Mouse (Mus musculus): ENCODE measurements around the gene Fggy. TPM values are rescaled to one million over a fixed set of nuclear protein-coding genes. Genes with fewer than 3 reads are reported as not detected.

The Fggy gene
- polyA plus RNA-seq, 1 experiment from 2014 or later, result 18.3 TPM

DNA sequence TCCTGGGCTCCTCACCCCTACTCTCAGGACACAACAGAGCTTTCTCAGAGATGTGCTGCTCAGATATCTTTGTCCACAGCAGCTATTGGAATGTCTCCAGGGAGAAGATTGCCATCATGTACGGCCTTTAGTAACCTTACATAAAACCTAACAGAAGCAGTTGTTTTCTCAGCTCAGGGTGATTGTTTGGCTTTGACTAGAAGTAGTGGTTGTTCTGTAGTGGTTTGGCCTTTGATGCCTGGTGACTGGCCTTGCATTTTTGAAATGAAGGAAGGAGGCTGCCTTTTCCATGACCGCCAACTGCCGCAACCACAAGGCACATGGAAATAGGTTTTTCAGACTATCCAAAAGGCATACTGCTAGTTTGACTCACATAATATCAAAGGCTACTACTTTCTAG is 63.7 kb downstream of the Fggy start:
- Histone ChIP-seq H3K27me3 (ENCODE audit: control insufficient read depth, insufficient read depth, low read length) (no peaks in the 10 kb centered on the region), H3K9me3 (ENCODE audit: control insufficient read depth, low read length) (no peaks in the 10 kb centered on the region), H3K4me1 (ENCODE audit: control insufficient read depth, insufficient read depth, low read length) (no peaks in the 10 kb centered on the region), H3K36me3 (ENCODE audit: control insufficient read depth, insufficient read depth, low read length) (no peaks in the 10 kb centered on the region), H3K4me3 (ENCODE audit: low read length) (no peak overlapping the region), H3K4me2 (replicated peaks; ENCODE audit: low read depth, low read length) (no peak overlapping the region), H3K9ac (ENCODE audit: low read depth, low read length) (no peak overlapping the region), H3K27ac (ENCODE audit: low read depth, low read length) (no peak overlapping the region)
- ATAC-seq (ENCODE audit: low FRiP score, low TSS enrichment), result no peak
- 67% methylated on average over 3 of the region's 3 CpGs for WGBS

- Histone ChIP-seq H3K27me3 (ENCODE audit: control insufficient read depth, insufficient read depth, low read length) (no peaks in the 10 kb centered on the region), H3K27ac (ENCODE audit: low read depth, low read length) (no peak overlapping the region), H3K9ac (ENCODE audit: low read depth, low read length) (no peak overlapping the region), H3K9me3 (ENCODE audit: control insufficient read depth, low read length) (no peaks in the 10 kb centered on the region), H3K36me3 (ENCODE audit: control insufficient read depth, insufficient read depth, low read length) (no peaks in the 10 kb centered on the region), H3K4me1 (ENCODE audit: control insufficient read depth, insufficient read depth, low read length) (no peaks in the 10 kb centered on the region), H3K4me2 (replicated peaks; ENCODE audit: low read depth, low read length) (no peak overlapping the region), H3K4me3 (ENCODE audit: low read length) (no peak overlapping the region)
- WGBS, result 84% methylated on average over 3 of the region's 3 CpGs
- ATAC-seq (ENCODE audit: low FRiP score, low TSS enrichment), result no peak
Measured at GRCm38 (mm10) chr4:95624696-95625095, 67.4 kb downstream of the Fggy start.

- no peak overlapping the region for H3K27ac ChIP-seq (ENCODE audit: low read depth, low read length)
- no peaks in the 10 kb centered on the region for H3K36me3 ChIP-seq (ENCODE audit: control insufficient read depth, insufficient read depth, low read length)
- no peak for ATAC-seq (ENCODE audit: low FRiP score, low TSS enrichment)
- H3K9ac ChIP-seq (ENCODE audit: low read depth, low read length), result no peak overlapping the region
- H3K9me3 ChIP-seq (ENCODE audit: control insufficient read depth, low read length), result no peaks in the 10 kb centered on the region
- 59% methylated on average over 4 of the region's 4 CpGs for WGBS
- no peaks in the 10 kb centered on the region for H3K4me1 ChIP-seq (ENCODE audit: control insufficient read depth, insufficient read depth, low read length)
- no peaks in the 10 kb centered on the region for H3K27me3 ChIP-seq (ENCODE audit: control insufficient read depth, insufficient read depth, low read length)
- H3K4me3 ChIP-seq (ENCODE audit: low read length), result no peak overlapping the region
- H3K4me2 ChIP-seq (replicated peaks; ENCODE audit: low read depth, low read length), result no peak overlapping the region
Measured at GRCm38 (mm10) chr4:95625651-95626050, 68.3 kb downstream of the Fggy start.

DNA sequence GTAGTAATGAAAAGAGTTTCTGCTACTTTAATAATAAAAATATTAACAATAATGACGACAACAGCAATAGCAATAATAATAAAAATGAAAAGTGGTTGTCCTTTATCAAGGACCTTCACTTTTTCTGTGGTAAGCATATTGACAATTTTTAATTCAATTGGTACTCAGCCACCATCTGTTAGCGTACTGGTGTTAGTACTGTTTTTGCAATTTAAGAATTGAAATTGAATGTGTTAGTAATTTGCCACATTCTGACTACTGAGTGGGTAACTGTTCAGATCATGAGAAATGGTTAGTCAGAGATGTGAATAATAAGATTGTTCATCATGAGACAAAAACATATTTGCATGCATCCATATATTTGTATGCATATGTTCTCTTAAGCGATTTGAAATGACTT is 68.9 kb downstream of the Fggy start:
- Histone ChIP-seq H3K9ac (ENCODE audit: low read depth, low read length) (no peak overlapping the region), H3K9me3 (ENCODE audit: control insufficient read depth, low read length) (no peaks in the 10 kb centered on the region), H3K4me3 (ENCODE audit: low read length) (no peak overlapping the region), H3K4me1 (ENCODE audit: control insufficient read depth, insufficient read depth, low read length) (no peaks in the 10 kb centered on the region), H3K4me2 (replicated peaks; ENCODE audit: low read depth, low read length) (no peak overlapping the region), H3K36me3 (ENCODE audit: control insufficient read depth, insufficient read depth, low read length) (no peaks in the 10 kb centered on the region), H3K27ac (ENCODE audit: low read depth, low read length) (no peak overlapping the region), H3K27me3 (ENCODE audit: control insufficient read depth, insufficient read depth, low read length) (no peaks in the 10 kb centered on the region)
- WGBS, result 94% methylated on average over 3 of the region's 3 CpGs
- no peak for ATAC-seq (ENCODE audit: low FRiP score, low TSS enrichment)

GRCm38 (mm10) chr4:95634903-95635302 is 77.6 kb downstream of the Fggy start:
- Histone ChIP-seq H3K4me3 (ENCODE audit: low read length) (no peak overlapping the region), H3K4me2 (replicated peaks; ENCODE audit: low read depth, low read length) (no peak overlapping the region), H3K9ac (ENCODE audit: low read depth, low read length) (no peak overlapping the region), H3K27me3 (ENCODE audit: control insufficient read depth, insufficient read depth, low read length) (no peaks in the 10 kb centered on the region), H3K9me3 (ENCODE audit: control insufficient read depth, low read length) (no peaks in the 10 kb centered on the region), H3K4me1 (ENCODE audit: control insufficient read depth, insufficient read depth, low read length) (no peaks in the 10 kb centered on the region), H3K36me3 (ENCODE audit: control insufficient read depth, insufficient read depth, low read length) (no peaks in the 10 kb centered on the region), H3K27ac (ENCODE audit: low read depth, low read length) (no peak overlapping the region)
- 78% methylated on average over 3 of the region's 3 CpGs for WGBS
- no peak for ATAC-seq (ENCODE audit: low FRiP score, low TSS enrichment)

GRCm38 (mm10) chr4:95636937-95637749 is 79.8 kb downstream of the Fggy start:
- no peak overlapping the region for H3K4me3 ChIP-seq (ENCODE audit: low read length)
- H3K27ac ChIP-seq (ENCODE audit: low read depth, low read length), result no peak overlapping the region
- ATAC-seq (ENCODE audit: low FRiP score, low TSS enrichment), result peak; percentile 64; the same call in 1 of the 2 replicates
- H3K9me3 ChIP-seq (ENCODE audit: control insufficient read depth, low read length), result no peaks in the 10 kb centered on the region
- no peak overlapping the region for H3K4me2 ChIP-seq (replicated peaks; ENCODE audit: low read depth, low read length)
- H3K9ac ChIP-seq (ENCODE audit: low read depth, low read length), result no peak overlapping the region
- H3K36me3 ChIP-seq (ENCODE audit: control insufficient read depth, insufficient read depth, low read length), result no peaks in the 10 kb centered on the region
- H3K27me3 ChIP-seq (ENCODE audit: control insufficient read depth, insufficient read depth, low read length), result no peaks in the 10 kb centered on the region
- WGBS, result 52% methylated on average over 7 of the region's 7 CpGs
- no peaks in the 10 kb centered on the region for H3K4me1 ChIP-seq (ENCODE audit: control insufficient read depth, insufficient read depth, low read length)

DNA sequence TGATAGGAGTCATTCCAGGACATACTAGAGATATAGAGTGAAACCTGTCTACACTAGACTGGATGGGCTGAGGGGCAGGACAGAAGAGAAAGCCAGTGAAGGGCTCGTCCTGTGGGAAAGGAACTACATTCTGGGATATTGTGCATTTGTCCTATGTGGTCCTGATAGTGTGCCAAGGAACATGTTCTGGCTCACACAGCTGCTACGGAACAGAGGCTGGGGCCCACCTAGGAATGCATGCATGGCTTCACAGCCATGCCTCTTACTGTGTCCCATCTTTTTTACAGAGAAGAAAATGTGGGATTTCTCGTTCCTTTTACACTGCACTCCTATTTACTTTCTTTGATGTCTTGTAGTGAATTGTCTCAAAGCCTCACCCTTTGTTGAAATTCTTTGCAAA is 80.8 kb downstream of the Fggy start:
- Histone ChIP-seq H3K27me3 (ENCODE audit: control insufficient read depth, insufficient read depth, low read length) (no peaks in the 10 kb centered on the region), H3K27ac (ENCODE audit: low read depth, low read length) (no peak overlapping the region), H3K4me1 (ENCODE audit: control insufficient read depth, insufficient read depth, low read length) (no peaks in the 10 kb centered on the region), H3K4me3 (ENCODE audit: low read length) (no peak overlapping the region), H3K36me3 (ENCODE audit: control insufficient read depth, insufficient read depth, low read length) (no peaks in the 10 kb centered on the region), H3K4me2 (replicated peaks; ENCODE audit: low read depth, low read length) (no peak overlapping the region), H3K9ac (ENCODE audit: low read depth, low read length) (no peak overlapping the region), H3K9me3 (ENCODE audit: control insufficient read depth, low read length) (no peaks in the 10 kb centered on the region)
- no peak for ATAC-seq (ENCODE audit: low FRiP score, low TSS enrichment)
- 72% methylated on average over 3 of the region's 3 CpGs for WGBS

DNA sequence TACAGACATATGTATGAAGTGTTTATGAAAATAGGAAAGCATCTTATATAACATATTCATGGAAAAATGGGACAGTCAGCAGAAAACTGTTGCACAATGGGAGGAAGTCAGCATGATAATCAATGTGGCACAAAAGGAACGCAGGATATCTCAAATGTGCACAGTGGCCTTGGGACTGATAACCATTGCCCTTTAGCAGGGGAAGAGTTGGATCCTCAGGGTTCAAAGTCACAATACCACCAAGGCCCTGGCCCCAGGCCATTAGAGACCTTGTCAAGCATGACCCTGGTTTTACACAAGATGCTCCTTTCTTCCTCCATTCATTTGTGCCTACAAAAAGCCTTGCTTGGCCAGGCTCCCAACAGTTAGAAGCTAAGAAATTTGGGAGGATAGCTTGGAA is 83.5 kb downstream of the Fggy start:
- WGBS, result 92% methylated on average over 1 of the region's 1 CpGs
- no peak overlapping the region for H3K4me2 ChIP-seq (replicated peaks; ENCODE audit: low read depth, low read length)
- ATAC-seq (ENCODE audit: low FRiP score, low TSS enrichment), result no peak
- no peaks in the 10 kb centered on the region for H3K27me3 ChIP-seq (ENCODE audit: control insufficient read depth, insufficient read depth, low read length)
- no peak overlapping the region for H3K4me3 ChIP-seq (ENCODE audit: low read length)
- H3K27ac ChIP-seq (ENCODE audit: low read depth, low read length), result no peak overlapping the region
- no peaks in the 10 kb centered on the region for H3K36me3 ChIP-seq (ENCODE audit: control insufficient read depth, insufficient read depth, low read length)
- no peaks in the 10 kb centered on the region for H3K9me3 ChIP-seq (ENCODE audit: control insufficient read depth, low read length)
- no peaks in the 10 kb centered on the region for H3K4me1 ChIP-seq (ENCODE audit: control insufficient read depth, insufficient read depth, low read length)
- H3K9ac ChIP-seq (ENCODE audit: low read depth, low read length), result no peak overlapping the region

DNA sequence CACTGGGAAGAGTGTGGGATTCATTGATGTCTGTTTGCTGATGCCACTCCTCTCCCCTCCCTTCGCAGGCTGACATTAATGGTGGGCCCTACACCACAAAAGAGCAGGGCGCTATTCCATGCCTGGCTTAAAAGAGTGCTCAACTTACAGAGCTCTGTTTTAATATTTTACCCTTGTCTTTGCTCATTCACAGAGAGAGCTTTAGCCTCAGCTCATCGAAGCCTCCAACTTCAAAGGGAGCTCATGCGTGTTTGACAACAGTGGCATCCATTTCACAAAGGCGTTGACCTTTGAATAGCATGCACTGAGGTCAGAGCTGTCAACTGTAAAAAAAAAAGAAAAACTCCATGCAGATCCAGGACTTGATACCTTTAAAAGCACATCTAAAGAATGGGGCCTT is 86.7 kb downstream of the Fggy start:
- no peaks in the 10 kb centered on the region for H3K27me3 ChIP-seq (ENCODE audit: control insufficient read depth, insufficient read depth, low read length)
- H3K27ac ChIP-seq (ENCODE audit: low read depth, low read length), result no peak overlapping the region
- no peaks in the 10 kb centered on the region for H3K36me3 ChIP-seq (ENCODE audit: control insufficient read depth, insufficient read depth, low read length)
- H3K4me1 ChIP-seq (ENCODE audit: control insufficient read depth, insufficient read depth, low read length), result no peaks in the 10 kb centered on the region
- ATAC-seq (ENCODE audit: low FRiP score, low TSS enrichment), result peak; percentile 69
- 40% methylated on average over 5 of the region's 5 CpGs for WGBS
- no peak overlapping the region for H3K9ac ChIP-seq (ENCODE audit: low read depth, low read length)
- H3K4me2 ChIP-seq (replicated peaks; ENCODE audit: low read depth, low read length), result no peak overlapping the region
- no peak overlapping the region for H3K4me3 ChIP-seq (ENCODE audit: low read length)
- no peaks in the 10 kb centered on the region for H3K9me3 ChIP-seq (ENCODE audit: control insufficient read depth, low read length)
